Mouse (Mus musculus): ENCODE measurements around the gene Myo6.

Myo6 gene

DNA sequence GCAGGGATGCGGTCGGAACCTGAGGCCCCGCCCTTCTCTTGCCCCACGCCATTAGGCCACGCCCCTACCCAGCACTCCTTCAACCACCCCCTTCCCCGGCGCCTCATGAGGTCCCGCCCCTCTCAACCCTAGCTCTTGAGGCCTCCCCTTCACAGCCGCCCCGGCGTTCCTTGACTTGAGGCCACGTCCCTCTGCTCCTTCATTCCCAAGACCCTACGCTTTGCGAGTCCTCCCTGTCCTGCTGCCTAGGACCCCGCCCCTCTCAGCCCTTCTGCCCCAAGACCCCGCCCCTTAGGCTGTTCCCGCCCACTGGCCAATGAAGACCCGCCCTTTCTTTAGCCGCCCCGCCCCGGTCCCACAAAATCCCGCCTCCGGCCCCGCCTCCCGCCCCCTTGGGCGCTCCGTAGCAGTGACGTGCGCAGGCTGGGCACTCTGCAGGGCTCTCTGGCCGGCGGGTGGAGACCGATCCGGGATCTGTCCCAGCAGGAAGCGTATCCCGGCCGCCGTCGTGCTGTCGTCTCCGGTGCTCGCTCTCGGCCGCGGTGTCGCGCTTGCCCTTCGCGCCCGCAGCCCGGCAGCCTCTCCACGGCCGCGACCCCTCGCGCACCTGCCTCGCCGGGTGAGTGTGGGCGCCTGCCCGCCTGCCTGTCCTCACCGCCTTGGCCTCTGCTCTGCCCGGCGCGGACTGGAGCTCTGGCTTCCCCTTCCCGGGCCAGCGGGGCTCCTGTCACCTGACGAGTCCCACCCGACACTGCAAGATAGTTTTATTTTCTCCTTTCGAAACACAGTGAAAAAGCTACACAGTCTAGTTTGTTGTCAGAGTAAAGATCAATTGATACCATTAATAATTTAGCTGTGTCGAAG, at the start of gene Myo6:
TSS of gene Myo6 (plus strand) at position 421 of the 864 bp plus-strand sequence.
- peak; percentile 98 for DNase-seq

DNA sequence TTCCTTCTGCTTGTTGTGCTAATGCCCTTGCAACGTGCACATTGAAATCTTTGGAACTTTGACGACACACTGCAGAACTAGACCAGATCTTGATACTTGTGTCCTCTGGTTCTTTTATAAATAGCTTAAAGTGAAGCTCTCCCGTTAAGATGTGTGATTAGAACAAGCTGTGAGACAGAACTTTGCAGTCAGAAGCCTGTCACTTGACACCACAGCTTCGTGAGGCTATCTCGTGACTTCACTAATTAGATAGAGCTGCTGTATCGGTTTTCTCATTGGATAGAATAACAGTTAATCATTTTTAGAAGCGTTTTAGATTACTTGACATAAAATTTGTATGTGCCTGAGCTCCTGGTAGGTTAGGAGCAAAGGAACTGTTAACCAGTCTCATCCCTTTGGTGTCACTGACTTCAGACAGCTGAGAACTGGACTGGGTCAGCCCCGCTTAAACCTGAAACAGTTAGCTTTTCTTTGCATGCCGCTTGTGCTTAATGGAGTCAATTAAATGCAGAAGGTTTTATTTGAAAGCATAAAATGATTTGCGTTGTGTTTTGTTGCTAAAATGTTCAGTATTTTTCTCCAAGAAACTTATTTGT, 18.7 kb upstream of the Myo6 start:
- DNase-seq, result no peak

DNA sequence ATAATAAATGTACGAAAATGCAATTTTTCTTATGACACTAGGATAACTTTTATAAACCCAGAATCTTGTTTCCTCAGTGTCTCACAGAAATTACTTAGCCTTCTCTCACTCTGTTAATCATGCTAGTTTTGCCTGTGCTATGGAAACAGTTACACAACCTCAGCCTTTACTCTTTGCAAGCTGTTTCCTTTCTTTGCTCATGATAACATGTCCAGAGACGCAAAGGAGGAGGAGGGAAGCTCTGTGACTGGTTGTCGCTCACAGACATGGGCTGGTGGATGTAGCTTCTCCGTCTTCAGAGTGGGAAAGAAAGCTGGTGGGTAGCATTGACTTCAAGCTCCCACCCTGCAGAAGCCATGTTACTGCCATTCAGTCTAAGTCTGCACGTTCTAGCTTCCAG, 15.2 kb upstream of the Myo6 start:
- no peak for DNase-seq

DNA sequence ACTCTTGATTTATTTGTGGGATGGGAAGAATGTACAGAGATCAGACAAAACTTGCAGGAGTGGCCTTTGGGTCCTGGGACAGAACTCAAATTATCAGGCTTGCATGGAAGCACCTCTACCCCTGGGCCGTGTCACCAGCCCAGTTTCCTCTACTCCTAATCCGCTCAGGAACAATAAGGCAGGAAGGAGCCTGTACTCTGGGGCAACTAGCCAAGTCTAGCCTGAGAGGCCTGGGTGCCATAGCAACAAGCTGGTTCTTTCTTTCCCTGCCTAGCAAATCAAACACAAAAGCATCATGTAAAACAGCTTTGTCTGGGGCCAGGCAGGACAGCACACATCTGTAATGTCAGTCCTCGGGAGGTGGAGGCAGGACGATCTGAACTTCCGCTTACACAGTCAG, 9.6 kb upstream of the Myo6 start:
- DNase-seq, result peak; percentile 40 to 43

GRCm38 (mm10) chr9:80156780-80157179, 8.1 kb upstream of the Myo6 start:
- no peak for DNase-seq

DNA sequence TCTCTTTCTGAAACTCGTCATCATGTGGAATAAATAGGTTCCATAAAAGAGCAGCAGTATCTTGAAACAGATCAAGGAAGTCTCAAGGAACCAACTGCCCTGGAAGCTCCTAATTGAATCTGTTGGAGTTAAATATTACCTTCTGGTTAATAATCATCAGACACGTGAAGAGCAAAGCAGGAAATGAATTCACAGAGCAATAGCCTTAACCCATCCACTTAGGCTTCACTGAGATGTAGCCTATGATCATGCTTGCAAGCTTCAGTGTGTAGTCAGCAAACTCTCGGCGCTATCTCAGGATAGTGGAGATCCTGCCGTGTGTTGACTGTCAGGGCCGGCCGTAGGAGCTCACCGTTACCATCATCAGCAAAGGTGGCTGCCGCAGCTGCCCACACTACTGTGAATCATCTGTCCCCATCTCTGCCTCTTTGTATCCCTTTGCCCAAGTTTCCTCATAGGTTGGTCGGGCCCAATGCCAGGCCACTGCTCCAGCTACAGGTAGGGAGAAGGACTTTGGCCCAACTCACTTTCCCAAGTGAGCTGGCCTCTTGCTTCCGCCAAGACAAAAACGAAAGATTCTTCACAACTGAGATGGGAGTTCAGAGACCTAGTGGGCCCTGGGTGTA, 6.9 kb upstream of the Myo6 start:
- DNase-seq, result no peak

- peak in 1 of 2 experiments; percentile 38 for DNase-seq
These were observed 5.9 kb upstream of the Myo6 start for GRCm38 (mm10) chr9:80158937-80159336.

- DNase-seq, result no peak
These were observed 3.4 kb upstream of the Myo6 start for GRCm38 (mm10) chr9:80161451-80161850.

DNA sequence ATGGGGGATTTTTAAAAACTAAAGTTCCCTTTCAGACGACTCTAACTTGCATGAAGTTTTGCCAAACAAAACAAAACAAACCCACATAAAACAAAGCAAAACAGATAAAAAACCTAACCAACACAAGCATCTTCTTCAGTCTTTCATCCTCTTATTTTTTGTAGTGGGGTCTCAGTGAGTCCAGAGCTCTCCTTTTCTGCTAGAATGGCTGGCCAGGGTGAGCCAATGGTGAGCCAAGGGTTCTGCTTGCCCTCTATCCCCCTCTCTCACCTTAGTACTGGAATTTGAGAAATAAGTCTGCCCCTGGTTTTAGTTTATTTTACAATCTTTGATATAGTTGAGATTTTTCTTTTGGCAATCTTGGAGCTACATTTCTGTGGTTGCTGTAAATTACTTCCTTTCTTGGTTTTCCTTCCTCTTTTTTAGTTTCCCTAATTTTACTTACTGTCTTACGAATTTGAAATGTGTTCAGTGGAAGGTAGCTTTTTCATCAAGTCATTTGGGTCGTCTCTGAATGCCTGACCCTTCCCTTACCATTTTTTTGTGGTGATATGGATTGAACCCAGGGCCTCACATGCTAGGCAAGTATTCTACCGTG, 1.6 kb upstream of the Myo6 start:
- no peak for DNase-seq

DNA sequence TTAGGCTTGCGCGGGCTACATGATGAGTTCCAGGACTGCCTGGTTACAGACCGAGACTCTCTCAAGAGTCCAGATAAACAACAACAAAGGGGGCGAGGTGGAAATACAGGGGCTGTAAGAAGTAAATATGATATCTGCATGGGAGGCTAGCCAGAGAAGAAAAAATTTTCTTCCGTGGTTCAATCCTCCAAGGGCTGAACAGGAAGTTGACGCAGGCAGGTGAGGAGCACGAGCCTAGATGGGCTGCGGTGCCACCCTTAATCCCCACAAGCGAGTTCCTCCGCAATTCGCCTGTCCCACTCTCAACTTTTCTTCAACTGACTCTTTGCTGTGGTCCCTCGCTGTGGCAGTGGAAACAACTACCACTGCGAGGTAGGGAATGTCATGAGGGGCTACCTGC, 640 bp upstream of the Myo6 start:
- no peak for DNase-seq

DNA sequence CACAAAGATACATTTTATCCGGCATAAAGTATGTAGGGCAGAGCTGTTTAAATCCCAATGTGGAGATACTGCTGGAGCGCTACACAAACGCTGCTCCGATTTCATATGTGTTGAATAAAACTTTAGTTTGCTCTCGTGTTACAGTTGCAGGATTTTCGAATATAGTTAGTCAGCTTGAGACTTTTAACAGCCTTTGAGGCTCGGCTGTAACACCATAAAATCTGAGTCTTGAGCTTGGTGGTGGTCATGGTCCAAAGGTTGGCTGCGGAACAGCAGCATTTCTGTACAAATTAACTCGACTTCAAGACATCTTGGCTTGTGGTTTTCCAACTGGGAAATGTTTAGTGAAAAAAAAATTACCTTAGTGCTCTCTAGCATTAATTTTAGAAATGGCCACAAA, 859 bp downstream of the Myo6 start:
- peak in 1 of 2 experiments; percentile 23 for DNase-seq

DNA sequence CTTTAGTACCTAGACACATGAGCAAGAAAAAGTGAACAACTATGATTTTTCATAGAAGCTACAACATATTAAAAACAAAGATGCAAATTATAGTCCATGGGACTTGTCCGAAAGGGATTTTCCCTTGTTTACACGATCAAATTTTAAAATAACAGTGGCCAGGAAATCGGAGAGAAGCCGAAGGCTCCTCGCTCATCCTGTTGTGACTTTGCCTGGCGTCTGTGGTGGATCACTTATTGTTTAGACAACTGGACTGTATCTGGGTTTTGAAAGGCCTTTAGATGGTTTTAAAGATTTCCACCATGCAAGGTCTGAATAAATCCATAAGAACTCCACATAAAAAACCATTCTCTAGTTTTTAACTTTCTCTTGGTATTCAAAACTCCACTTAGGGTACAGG, 1.6 kb downstream of the Myo6 start:
- no peak for DNase-seq

DNA sequence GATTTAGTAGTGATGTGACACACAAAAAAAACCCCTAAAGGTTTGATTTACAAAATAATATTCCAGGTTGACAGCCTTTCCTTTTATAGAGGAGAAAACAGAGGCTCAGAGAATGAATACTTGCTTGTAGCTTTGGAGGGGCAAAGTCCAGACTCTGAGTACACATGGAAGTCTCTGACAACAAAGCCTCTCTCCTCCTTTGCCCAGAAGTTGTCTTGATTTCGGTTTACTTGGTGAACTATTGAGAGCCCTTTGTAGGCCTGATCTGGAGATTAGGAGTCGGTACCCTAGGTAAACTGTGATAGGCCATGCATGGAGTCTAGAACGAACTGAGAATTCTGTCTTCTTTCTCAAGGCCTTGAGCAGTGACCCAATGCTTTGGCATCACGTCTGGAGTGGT, 2.3 kb downstream of the Myo6 start:
- no peak for DNase-seq

DNA sequence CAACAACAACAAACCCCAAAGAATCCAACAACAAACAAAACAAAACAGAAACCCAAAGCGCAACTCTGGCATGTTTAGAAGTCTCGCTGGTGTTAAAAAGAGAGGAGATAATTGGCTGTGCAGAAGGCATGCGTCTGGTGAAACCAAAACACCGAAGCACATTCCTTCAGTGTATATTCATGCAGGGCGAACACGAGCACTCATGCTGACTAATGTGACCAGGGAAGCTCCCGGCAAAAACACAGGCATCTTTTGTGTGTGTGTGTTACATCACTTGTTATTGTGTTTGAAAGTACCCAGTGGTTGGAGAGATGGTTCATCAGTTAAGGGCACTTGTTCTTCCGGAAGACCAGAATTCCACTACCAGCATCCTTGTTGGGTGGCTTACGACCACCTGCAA, 4.7 kb downstream of the Myo6 start:
- DNase-seq, result no peak

DNA sequence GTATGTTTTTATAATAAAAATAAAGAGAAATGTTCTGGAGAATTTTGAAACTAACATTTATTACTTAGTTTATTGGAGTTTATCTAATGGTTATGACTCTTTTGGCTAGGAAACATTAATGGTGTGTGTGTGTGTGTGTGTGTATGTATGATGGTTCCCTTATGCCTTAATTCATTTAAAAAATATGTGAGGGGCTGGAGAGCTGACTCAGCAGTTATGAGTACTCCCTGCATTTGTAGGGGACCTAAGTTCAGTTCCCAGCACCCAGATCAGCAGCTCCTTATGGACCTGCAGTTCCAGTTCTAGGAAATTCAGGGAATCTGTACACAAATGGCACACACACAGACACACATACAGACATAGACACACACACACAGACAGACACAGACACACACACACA, 6.4 kb downstream of the Myo6 start:
- DNase-seq, result no peak

GRCm38 (mm10) chr9:80172396-80173222, 7.8 kb downstream of the Myo6 start:
- DNase-seq, result no peak

DNA sequence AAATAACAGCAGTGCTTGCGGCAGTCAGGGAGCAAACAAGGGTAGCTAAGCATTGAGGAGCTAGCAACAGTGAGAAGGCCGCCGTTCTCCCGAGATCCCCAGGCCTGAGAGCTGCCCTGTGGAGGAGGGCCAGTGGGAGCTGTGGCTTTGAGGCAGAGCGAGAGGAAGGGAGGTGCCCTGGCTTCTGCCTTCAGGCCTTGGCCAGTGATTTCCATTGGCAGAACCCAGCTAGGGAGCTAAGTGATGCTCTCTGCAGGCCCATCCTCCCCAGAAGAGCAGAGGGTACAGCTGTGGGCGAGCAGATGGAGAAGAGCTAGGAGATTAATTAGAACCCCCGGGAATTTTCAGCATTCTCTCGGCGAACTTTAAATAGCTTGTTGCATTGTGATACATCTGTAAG, 8.8 kb downstream of the Myo6 start:
- DNase-seq, result peak; percentile 48 to 51

DNA sequence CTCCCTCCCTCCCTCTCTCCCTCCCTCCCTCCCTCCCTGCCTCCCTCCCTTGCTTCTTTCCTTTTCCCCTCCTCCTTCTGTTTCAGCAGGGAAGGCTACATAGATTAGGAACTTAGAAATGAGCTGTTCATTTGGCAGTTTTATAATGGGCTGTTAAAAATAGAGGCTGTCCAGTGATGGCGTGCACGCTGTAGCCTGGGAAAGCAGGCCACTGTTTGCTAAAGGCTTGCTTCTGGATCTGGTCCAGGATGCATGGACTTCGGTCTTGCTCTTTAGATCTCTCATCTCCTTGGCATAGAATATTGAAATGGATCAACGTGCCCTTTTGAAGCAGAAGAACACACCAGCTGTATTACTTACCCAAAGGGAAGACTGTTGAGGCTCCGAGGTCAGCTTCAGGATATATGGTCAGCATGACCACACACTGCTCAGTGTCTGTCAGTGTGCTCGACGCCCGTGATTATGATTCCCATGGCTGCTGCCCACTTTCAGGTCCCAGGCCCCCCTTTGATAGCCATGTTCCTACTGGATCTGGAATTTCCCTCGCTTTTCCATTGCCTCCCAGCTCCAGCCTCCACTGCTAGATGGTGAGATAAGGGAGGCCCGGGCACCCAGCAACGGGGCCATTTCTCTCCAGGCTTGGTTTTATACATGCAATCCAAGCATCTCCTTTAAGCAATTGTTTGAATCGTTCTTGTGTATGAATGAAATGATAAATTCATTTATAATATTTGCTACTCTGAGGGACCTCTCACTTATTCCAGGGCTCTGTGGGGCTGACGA, 12.1 kb downstream of the Myo6 start:
- no peak for DNase-seq

GRCm38 (mm10) chr9:80178670-80179069, 13.8 kb downstream of the Myo6 start:
- DNase-seq, result no peak

- no peak for DNase-seq
These were observed 14.9 kb downstream of the Myo6 start for GRCm38 (mm10) chr9:80179688-80180087.

GRCm38 (mm10) chr9:80180771-80181170, 15.9 kb downstream of the Myo6 start:
- no peak for DNase-seq

DNA sequence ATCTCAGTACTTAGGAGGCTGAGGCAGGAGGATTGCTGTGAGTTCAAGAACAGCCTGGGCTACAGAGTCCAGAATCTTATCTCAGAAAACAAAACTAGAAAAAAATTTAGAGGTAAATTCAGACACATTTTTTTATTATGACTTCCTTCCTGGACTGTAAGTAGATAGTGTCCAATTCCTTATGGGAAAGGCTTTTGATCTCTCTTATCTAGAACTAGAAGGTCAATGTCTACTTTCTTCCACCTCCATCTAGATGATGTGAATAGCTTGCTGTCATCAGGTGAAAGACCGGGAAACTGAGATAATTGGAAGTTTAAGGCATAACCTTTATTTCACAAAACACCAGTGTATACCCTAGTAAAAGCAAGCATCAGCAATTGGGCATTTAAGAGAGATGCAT, 16.9 kb downstream of the Myo6 start:
- DNase-seq, result no peak

All from cerebellum, postnatal 14 days (tissue).